Mouse (Mus musculus): Measurements from ENCODE around the gene H3f3a. TPM values are rescaled to one million over a fixed set of nuclear protein-coding genes. Genes with fewer than 3 reads are reported as not detected.
"Not testable (repeated sequence)": the region's sequence is repeated elsewhere in the genome, so short reads cannot be mapped to it uniquely, and the experiment has no call there.

H3f3a gene
- polyA plus RNA-seq, 1 experiment from 2014 or later, result 3,908 TPM

- Histone ChIP-seq H3K9me3 (ENCODE audit: control insufficient read depth, low read length) (no peaks in the 10 kb centered on the region), H3K36me3 (ENCODE audit: control insufficient read depth, insufficient read depth, low read length) (no peaks in the 10 kb centered on the region), H3K4me3 (ENCODE audit: low read depth, low read length) (no peak overlapping the region), H3K9ac (ENCODE audit: low read length) (no peak overlapping the region), H3K4me1 (ENCODE audit: control insufficient read depth, insufficient read depth, low read length) (no peaks in the 10 kb centered on the region), H3K4me2 (ENCODE audit: low read depth, severe bottlenecking) (no peak overlapping the region), H3K27me3 (ENCODE audit: control insufficient read depth, insufficient read depth, low read length) (no peaks in the 10 kb centered on the region), H3K27ac (replicated peaks; ENCODE audit: low read depth, low read length) (no peak overlapping the region)
- ATAC-seq (ENCODE audit: insufficient number of reproducible peaks, low FRiP score, low TSS enrichment, low read depth), result no peak
- WGBS, result 82% methylated on average over 8 of the region's 8 CpGs
- no peak for DNase-seq (ENCODE audit: low spot score)
Observed at GRCm38 (mm10) chr1:180841561-180842300, 28.0 kb upstream of the H3f3a start.

- Histone ChIP-seq H3K9me3 (ENCODE audit: control insufficient read depth, low read length) (no peaks in the 10 kb centered on the region), H3K4me2 (ENCODE audit: low read depth, severe bottlenecking) (no peak overlapping the region), H3K9ac (ENCODE audit: low read length) (no peak overlapping the region), H3K4me3 (ENCODE audit: low read depth, low read length) (no peak overlapping the region), H3K4me1 (ENCODE audit: control insufficient read depth, insufficient read depth, low read length) (no peaks in the 10 kb centered on the region), H3K27me3 (ENCODE audit: control insufficient read depth, insufficient read depth, low read length) (no peaks in the 10 kb centered on the region), H3K36me3 (ENCODE audit: control insufficient read depth, insufficient read depth, low read length) (no peaks in the 10 kb centered on the region), H3K27ac (replicated peaks; ENCODE audit: low read depth, low read length) (no peak overlapping the region)
- DNase-seq (ENCODE audit: low spot score), result no peak
- WGBS, result 72% methylated on average over 8 of the region's 8 CpGs
- no peak for ATAC-seq (ENCODE audit: insufficient number of reproducible peaks, low FRiP score, low TSS enrichment, low read depth)
Observed at GRCm38 (mm10) chr1:180839201-180839910, 25.6 kb upstream of the H3f3a start.

- H3K9me3 ChIP-seq (ENCODE audit: control insufficient read depth, low read length), result no peaks in the 10 kb centered on the region
- H3K4me2 ChIP-seq (ENCODE audit: low read depth, severe bottlenecking), result no peak overlapping the region
- no peak for ATAC-seq (ENCODE audit: insufficient number of reproducible peaks, low FRiP score, low TSS enrichment, low read depth)
- DNase-seq (ENCODE audit: low spot score), result no peak
- H3K27ac ChIP-seq (replicated peaks; ENCODE audit: low read depth, low read length), result no peak overlapping the region
- WGBS, result 19% methylated on average over 6 of the region's 6 CpGs
- H3K4me3 ChIP-seq (ENCODE audit: low read depth, low read length), result no peak overlapping the region
- H3K4me1 ChIP-seq (ENCODE audit: control insufficient read depth, insufficient read depth, low read length), result no peaks in the 10 kb centered on the region
- H3K36me3 ChIP-seq (ENCODE audit: control insufficient read depth, insufficient read depth, low read length), result no peaks in the 10 kb centered on the region
- H3K27me3 ChIP-seq (ENCODE audit: control insufficient read depth, insufficient read depth, low read length), result no peaks in the 10 kb centered on the region
- H3K9ac ChIP-seq (ENCODE audit: low read length), result no peak overlapping the region
Observed at GRCm38 (mm10) chr1:180838014-180838413, 24.3 kb upstream of the H3f3a start.

GRCm38 (mm10) chr1:180837186-180837585 is 23.4 kb upstream of the H3f3a start:
- Histone ChIP-seq H3K9me3 (ENCODE audit: control insufficient read depth, low read length) (no peaks in the 10 kb centered on the region), H3K4me1 (ENCODE audit: control insufficient read depth, insufficient read depth, low read length) (no peaks in the 10 kb centered on the region), H3K4me3 (ENCODE audit: low read depth, low read length) (no peak overlapping the region), H3K27ac (replicated peaks; ENCODE audit: low read depth, low read length) (no peak overlapping the region), H3K9ac (ENCODE audit: low read length) (no peak overlapping the region), H3K4me2 (ENCODE audit: low read depth, severe bottlenecking) (no peak overlapping the region), H3K36me3 (ENCODE audit: control insufficient read depth, insufficient read depth, low read length) (no peaks in the 10 kb centered on the region), H3K27me3 (ENCODE audit: control insufficient read depth, insufficient read depth, low read length) (no peaks in the 10 kb centered on the region)
- WGBS, result 88% methylated on average over 5 of the region's 5 CpGs
- ATAC-seq (ENCODE audit: insufficient number of reproducible peaks, low FRiP score, low TSS enrichment, low read depth) (no peak), DNase-seq (ENCODE audit: low spot score) (no peak)

- H3K9ac ChIP-seq (ENCODE audit: low read length); H3K27ac ChIP-seq (replicated peaks; ENCODE audit: low read depth, low read length); H3K4me3 ChIP-seq (ENCODE audit: low read depth, low read length); H3K4me2 ChIP-seq (ENCODE audit: low read depth, severe bottlenecking); ATAC-seq (ENCODE audit: insufficient number of reproducible peaks, low FRiP score, low TSS enrichment, low read depth); DNase-seq (ENCODE audit: low spot score); H3K4me1 ChIP-seq (ENCODE audit: control insufficient read depth, insufficient read depth, low read length); H3K27me3 ChIP-seq (ENCODE audit: control insufficient read depth, insufficient read depth, low read length); H3K36me3 ChIP-seq (ENCODE audit: control insufficient read depth, insufficient read depth, low read length); H3K9me3 ChIP-seq (ENCODE audit: control insufficient read depth, low read length): not testable (repeated sequence)
- 86% methylated on average over 5 of the region's 8 CpGs for WGBS
Observed at GRCm38 (mm10) chr1:180836467-180836866, 22.7 kb upstream of the H3f3a start.

- Histone ChIP-seq H3K4me2 (ENCODE audit: low read depth, severe bottlenecking) (no peak overlapping the region), H3K4me3 (ENCODE audit: low read depth, low read length) (no peak overlapping the region), H3K9ac (ENCODE audit: low read length) (no peak overlapping the region), H3K9me3 (ENCODE audit: control insufficient read depth, low read length) (no peaks in the 10 kb centered on the region), H3K27me3 (ENCODE audit: control insufficient read depth, insufficient read depth, low read length) (no peaks in the 10 kb centered on the region), H3K4me1 (ENCODE audit: control insufficient read depth, insufficient read depth, low read length) (no peaks in the 10 kb centered on the region), H3K36me3 (ENCODE audit: control insufficient read depth, insufficient read depth, low read length) (no peaks in the 10 kb centered on the region), H3K27ac (replicated peaks; ENCODE audit: low read depth, low read length) (no peak overlapping the region)
- WGBS, result 87% methylated on average over 10 of the region's 10 CpGs
- ATAC-seq (ENCODE audit: insufficient number of reproducible peaks, low FRiP score, low TSS enrichment, low read depth) (no peak), DNase-seq (ENCODE audit: low spot score) (no peak)
Observed at GRCm38 (mm10) chr1:180835273-180836015, 21.7 kb upstream of the H3f3a start.

- ATAC-seq (ENCODE audit: insufficient number of reproducible peaks, low FRiP score, low TSS enrichment, low read depth), result no peak
- Histone ChIP-seq H3K36me3 (ENCODE audit: control insufficient read depth, insufficient read depth, low read length) (no peaks in the 10 kb centered on the region), H3K4me1 (ENCODE audit: control insufficient read depth, insufficient read depth, low read length) (no peaks in the 10 kb centered on the region), H3K27me3 (ENCODE audit: control insufficient read depth, insufficient read depth, low read length) (no peaks in the 10 kb centered on the region), H3K4me3 (ENCODE audit: low read depth, low read length) (no peak overlapping the region), H3K4me2 (ENCODE audit: low read depth, severe bottlenecking) (no peak overlapping the region), H3K9me3 (ENCODE audit: control insufficient read depth, low read length) (no peaks in the 10 kb centered on the region), H3K27ac (replicated peaks; ENCODE audit: low read depth, low read length) (no peak overlapping the region), H3K9ac (ENCODE audit: low read length) (no peak overlapping the region)
- 45% methylated on average over 14 of the region's 14 CpGs for WGBS
- DNase-seq (ENCODE audit: low spot score), result no peak
Observed at GRCm38 (mm10) chr1:180830588-180831346, 17.0 kb upstream of the H3f3a start.

GRCm38 (mm10) chr1:180830175-180830574 is 16.4 kb upstream of the H3f3a start:
- 83% methylated on average over 11 of the region's 11 CpGs for WGBS
- DNase-seq (ENCODE audit: low spot score) (no peak), ATAC-seq (ENCODE audit: insufficient number of reproducible peaks, low FRiP score, low TSS enrichment, low read depth) (no peak)
- Histone ChIP-seq H3K36me3 (ENCODE audit: control insufficient read depth, insufficient read depth, low read length) (no peaks in the 10 kb centered on the region), H3K27ac (replicated peaks; ENCODE audit: low read depth, low read length) (no peak overlapping the region), H3K27me3 (ENCODE audit: control insufficient read depth, insufficient read depth, low read length) (no peaks in the 10 kb centered on the region), H3K9ac (ENCODE audit: low read length) (no peak overlapping the region), H3K4me2 (ENCODE audit: low read depth, severe bottlenecking) (no peak overlapping the region), H3K4me1 (ENCODE audit: control insufficient read depth, insufficient read depth, low read length) (no peaks in the 10 kb centered on the region), H3K4me3 (ENCODE audit: low read depth, low read length) (no peak overlapping the region), H3K9me3 (ENCODE audit: control insufficient read depth, low read length) (no peaks in the 10 kb centered on the region)

All from limb, embryonic 11.5 days (tissue).